Comparison of ENCODE assay signal across 28 mouse cellular contexts in genomic region chr12:104630590-104630989, GRCm38 (mm10).
"Had no signal": no experiment of that assay in that cellular context is flagged by ENCODE, and none has a peak within 500 bp of the region (broad histone marks: within the 10 kb centered on the region; RNA-seq: fewer than 3 reads in every experiment).

No protein-coding gene starts in this region.

- H3K4me1 ChIP-seq: liver, embryonic 12.5 days; liver, embryonic 13.5 days; liver, embryonic 15.5 days; lung, embryonic 15.5 days; megakaryocyte, embryonic 14.5 days; midbrain, embryonic 10.5 days; midbrain, embryonic 12.5 days; midbrain, embryonic 15.5 days had no signal

- H3K27me3 ChIP-seq: midbrain, embryonic 12.5 days; midbrain, embryonic 13.5 days; midbrain, embryonic 15.5 days; neural tube, embryonic 12.5 days had no signal

- H3K4me3 ChIP-seq: limb, embryonic 10.5 days; limb, embryonic 12.5 days; limb, embryonic 13.5 days; limb, embryonic 15.5 days; liver, embryonic 12.5 days; liver, embryonic 13.5 days; liver, embryonic 15.5 days; lung, embryonic 15.5 days; megakaryocyte, embryonic 14.5 days; midbrain, embryonic 10.5 days; midbrain, embryonic 12.5 days; midbrain, embryonic 13.5 days; midbrain, embryonic 15.5 days; myocyte; neural tube, embryonic 12.5 days had no signal

- H3K36me3 ChIP-seq: limb, embryonic 10.5 days; limb, embryonic 12.5 days; limb, embryonic 13.5 days; limb, embryonic 15.5 days; liver, embryonic 12.5 days; liver, embryonic 13.5 days; liver, embryonic 15.5 days; lung, embryonic 15.5 days; midbrain, embryonic 10.5 days; midbrain, embryonic 12.5 days; midbrain, embryonic 13.5 days; midbrain, embryonic 15.5 days; neural tube, embryonic 12.5 days had no signal

- H3K27ac ChIP-seq: limb, embryonic 10.5 days; limb, embryonic 12.5 days; limb, embryonic 13.5 days; limb, embryonic 15.5 days; liver, embryonic 12.5 days; liver, embryonic 13.5 days; liver, embryonic 14.5 days; liver, embryonic 15.5 days; lung, embryonic 15.5 days; macrophage; midbrain, embryonic 10.5 days; midbrain, embryonic 12.5 days; midbrain, embryonic 13.5 days; midbrain, embryonic 15.5 days; neural tube, embryonic 12.5 days had no signal

- DNase-seq: left cerebral cortex, postnatal 4 days; liver; liver, embryonic 13.5 days; liver, postnatal 0 days; lung, adult 18-20 months; lung, adult 2 months; lung, embryonic 14.5 days; lung, postnatal 10 days; lung, postnatal 14 days; lung, postnatal 36 days; lung, postnatal 4 days; midbrain, embryonic 14.5 days had no signal

- H3K9me3 ChIP-seq: limb, embryonic 10.5 days; limb, embryonic 12.5 days; limb, embryonic 15.5 days; liver, embryonic 12.5 days; liver, embryonic 13.5 days; liver, embryonic 15.5 days; lung, embryonic 15.5 days; midbrain, embryonic 10.5 days; midbrain, embryonic 12.5 days; midbrain, embryonic 13.5 days; midbrain, embryonic 15.5 days; neural tube, embryonic 12.5 days had no signal
